Mouse (Mus musculus) neural tube, embryonic 11.5 days (tissue): ENCODE data around the gene Tex36. TPM values are rescaled to one million over a fixed set of nuclear protein-coding genes. Genes with fewer than 3 reads are reported as not detected.

Source experiments
- ATAC-seq: fragments of 200-750 bp; cut with Nextera tagmentation; 2 replicates; pipeline ENCODE4 v1.8.0; 2017; ENCODE audit warnings: moderate number of reproducible peaks, mild to moderate bottlenecking, moderate TSS enrichment, moderate library complexity; ENCODE audit not compliant: insufficient read depth, low FRiP score, low TSS enrichment
- DNase-seq: peaks from one replicate; pipeline ENCODE4 v3.0.0-alpha.2; 2015; ENCODE audit warnings: low spot score
- H3K27ac ChIP-seq: fragments of 300-500 bp; sonication (generic); 2 replicates; pipeline ENCODE4 v1.5.1; 2014; ENCODE audit warnings: low read depth, mild to moderate bottlenecking, low read length
- H3K27me3 ChIP-seq: fragments of 300-500 bp; sonication (generic); 2 replicates; pipeline ENCODE4 v1.6.1; 2014; ENCODE audit warnings: mild to moderate bottlenecking, low read length, mixed read lengths; ENCODE audit not compliant: control insufficient read depth, insufficient read depth
- H3K36me3 ChIP-seq: fragments of 300-500 bp; sonication (generic); 2 replicates; pipeline ENCODE4 v1.6.1; 2014; ENCODE audit warnings: mild to moderate bottlenecking, low read length, moderate library complexity, mixed read lengths; ENCODE audit not compliant: control insufficient read depth, insufficient read depth
- H3K4me1 ChIP-seq: fragments of 300-500 bp; sonication (generic); 2 replicates; pipeline ENCODE4 v1.6.1; 2014; ENCODE audit warnings: low read length, mixed read lengths; ENCODE audit not compliant: control insufficient read depth, insufficient read depth
- H3K4me2 ChIP-seq: fragments of 300-500 bp; sonication (generic); 2 replicates; pipeline ENCODE4 v1.6.1; 2014; ENCODE audit warnings: low read depth, mild to moderate bottlenecking, moderate library complexity
- H3K4me3 ChIP-seq: fragments of 300-500 bp; sonication (generic); 2 replicates; pipeline ENCODE4 v1.5.1; 2014; ENCODE audit warnings: low read depth, low read length
- H3K9ac ChIP-seq: fragments of 300-500 bp; sonication (generic); 2 replicates; pipeline ENCODE4 v1.6.1; 2014; ENCODE audit warnings: mild to moderate bottlenecking, low read length
- H3K9me3 ChIP-seq: fragments of 300-500 bp; sonication (generic); 2 replicates; pipeline ENCODE4 v1.6.1; 2016; ENCODE audit warnings: low read length; ENCODE audit not compliant: control insufficient read depth
- WGBS: fragments of 180-500 bp; shearing (Covaris S2); extraction: QIAGEN DNeasy Blood & Tissue Kit; methylation state at CpG from one replicate; pipeline ENCODE4 v1.1.7; 2014; 5-methylcytosine and 5-hydroxymethylcytosine counted together
- polyA plus RNA-seq: library from polyadenylated mRNA; unstranded; fragments of >200 nt; fragmentation: Nextera tagmentation; extraction: Ambion mirVana; gene quantifications from 2 replicates; pipeline ENCODE4 v1.2.1, GENCODE M21; 2014

Gene Tex36
- polyA plus RNA-seq, 1 experiment from 2014 or later: not detected

DNA sequence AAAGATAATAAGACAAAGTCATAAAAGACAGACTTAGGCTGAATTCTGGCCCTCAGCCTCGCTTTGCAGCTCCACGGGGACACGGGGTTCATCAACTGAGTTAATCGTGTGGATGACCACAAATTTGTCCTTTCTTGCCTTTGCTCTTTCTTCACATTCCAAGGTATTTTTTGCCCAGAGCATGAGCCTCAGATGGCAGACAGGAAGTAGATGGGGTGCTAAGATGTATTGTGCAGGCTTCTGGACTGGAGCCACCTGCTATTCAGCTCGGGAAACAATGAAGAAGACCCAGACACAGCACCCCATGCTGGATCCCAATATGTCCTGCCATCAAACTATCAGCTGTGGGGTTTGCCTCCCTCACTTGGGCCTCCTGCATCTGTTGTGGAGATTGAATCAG is 5.4 kb upstream of the Tex36 start:
- Histone ChIP-seq H3K9ac (no peak overlapping the region), H3K9me3 (no peaks in the 10 kb centered on the region), H3K36me3 (no peaks in the 10 kb centered on the region), H3K4me2 (no peak overlapping the region), H3K4me3 (no peak overlapping the region), H3K4me1 (no peaks in the 10 kb centered on the region), H3K27me3 (no peaks in the 10 kb centered on the region), H3K27ac (no peak overlapping the region)
- WGBS: 88% methylated on average over 5 of the region's 5 CpGs
- DNase-seq: no peak
- no peak for ATAC-seq

DNA sequence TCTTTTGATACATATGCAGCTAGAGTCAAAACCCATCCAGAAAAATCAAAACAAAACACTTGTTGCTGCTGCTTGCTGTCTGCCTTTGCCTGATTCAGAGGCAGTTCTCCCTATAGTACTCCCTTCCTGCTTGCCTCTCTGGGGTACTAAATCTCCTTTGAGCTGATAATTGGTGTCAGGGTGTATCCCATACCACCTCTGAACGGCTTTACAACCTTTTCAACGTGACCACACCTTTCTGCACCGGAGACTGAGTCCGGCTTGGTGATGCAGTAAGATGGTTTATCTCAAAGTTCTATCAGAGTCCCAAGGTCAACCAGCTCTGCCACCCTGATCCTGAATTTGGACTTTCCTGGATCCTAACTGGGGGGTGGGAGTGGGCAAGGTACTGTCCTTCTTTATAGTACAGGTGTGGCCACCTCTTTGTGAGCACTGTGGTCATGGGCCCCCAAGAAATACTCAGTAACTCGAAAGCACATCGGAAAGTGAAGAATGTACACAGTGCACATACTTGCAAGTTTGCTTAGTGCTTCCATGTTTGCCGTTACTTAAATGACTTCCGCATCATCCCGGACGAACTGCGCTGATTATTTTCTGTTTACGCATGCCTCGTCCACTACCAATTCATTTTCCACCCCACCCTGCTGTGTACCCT is 2.6 kb upstream of the Tex36 start:
- H3K9ac ChIP-seq: no peak overlapping the region
- H3K9me3 ChIP-seq: no peaks in the 10 kb centered on the region
- no peaks in the 10 kb centered on the region for H3K4me1 ChIP-seq
- ATAC-seq (no peak), DNase-seq (no peak)
- no peak overlapping the region for H3K27ac ChIP-seq
- no peak overlapping the region for H3K4me3 ChIP-seq
- H3K4me2 ChIP-seq: no peak overlapping the region
- H3K36me3 ChIP-seq: no peaks in the 10 kb centered on the region
- 59% methylated on average over 13 of the region's 13 CpGs for WGBS
- H3K27me3 ChIP-seq: no peaks in the 10 kb centered on the region

DNA sequence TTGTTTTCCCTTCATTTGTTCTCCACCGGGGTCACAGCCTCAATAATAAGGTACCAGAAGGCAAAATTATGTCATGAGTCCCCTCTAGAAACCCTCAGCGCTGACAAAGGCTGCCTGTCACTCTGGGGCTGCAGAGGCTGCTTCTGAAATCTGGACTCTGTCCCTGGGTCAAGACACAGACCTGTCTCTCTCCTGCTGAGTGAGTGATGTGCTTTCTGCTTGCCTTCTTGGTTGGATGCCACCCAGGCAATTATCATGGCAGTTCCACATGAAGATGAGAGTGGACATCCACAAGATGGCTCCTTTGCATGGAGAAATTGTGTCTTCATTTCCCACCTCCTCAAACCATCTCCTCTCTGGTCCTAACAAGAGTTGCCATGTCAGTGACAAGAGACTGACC is 1.2 kb upstream of the Tex36 start:
- ATAC-seq (no peak), DNase-seq (no peak)
- H3K27me3 ChIP-seq: no peaks in the 10 kb centered on the region
- no peaks in the 10 kb centered on the region for H3K36me3 ChIP-seq
- WGBS: 69% methylated on average over 2 of the region's 2 CpGs
- no peaks in the 10 kb centered on the region for H3K4me1 ChIP-seq
- H3K4me3 ChIP-seq: no peak overlapping the region
- H3K9ac ChIP-seq: no peak overlapping the region
- no peaks in the 10 kb centered on the region for H3K9me3 ChIP-seq
- H3K27ac ChIP-seq: no peak overlapping the region
- no peak overlapping the region for H3K4me2 ChIP-seq

DNA sequence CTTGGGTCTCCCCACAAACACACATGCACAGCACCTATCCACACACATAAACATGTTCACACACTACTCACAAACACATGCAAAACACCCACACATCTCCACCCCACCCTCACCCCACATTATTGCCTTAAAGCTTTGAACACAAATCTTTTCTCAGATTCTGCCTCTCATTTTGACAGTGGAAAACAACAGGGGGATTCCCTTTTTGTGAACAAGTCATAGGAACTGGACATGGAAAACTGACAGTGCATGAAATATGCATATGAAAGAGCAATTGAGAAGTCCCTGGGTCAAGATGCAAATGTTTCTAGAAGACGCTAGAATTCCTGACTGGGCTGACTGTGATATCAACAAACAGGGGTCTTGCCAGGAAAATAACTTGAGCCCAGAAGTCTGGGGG is 1.4 kb downstream of the Tex36 start:
- Histone ChIP-seq H3K27me3 (no peaks in the 10 kb centered on the region), H3K27ac (no peak overlapping the region), H3K36me3 (no peaks in the 10 kb centered on the region), H3K9ac (no peak overlapping the region), H3K4me2 (no peak overlapping the region), H3K9me3 (no peaks in the 10 kb centered on the region), H3K4me1 (no peaks in the 10 kb centered on the region), H3K4me3 (no peak overlapping the region)
- WGBS: 68% methylated on average over 1 of the region's 1 CpGs
- ATAC-seq: no peak
- no peak for DNase-seq

DNA sequence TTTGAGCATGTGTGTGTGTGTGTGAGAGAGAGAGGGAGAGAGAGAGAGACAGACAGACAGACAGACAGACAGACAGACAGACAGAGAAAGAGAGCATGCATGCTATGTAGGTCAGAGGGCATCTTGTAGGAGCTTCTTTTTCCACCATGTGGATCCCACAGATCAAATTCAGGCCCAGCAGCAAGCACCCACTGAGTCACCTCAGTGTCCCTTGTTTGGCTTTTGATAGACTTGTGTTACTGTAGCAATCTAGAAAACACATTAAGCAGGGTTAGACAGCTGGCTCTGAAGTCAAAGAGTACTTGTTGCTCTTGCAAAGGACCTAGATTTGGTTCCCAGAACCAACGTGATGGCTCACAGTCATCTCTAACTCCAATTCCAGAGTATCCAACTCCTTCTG is 10.2 kb downstream of the Tex36 start:
- 82% methylated on average over 1 of the region's 1 CpGs for WGBS
- no peak overlapping the region for H3K27ac ChIP-seq
- H3K36me3 ChIP-seq: no peaks in the 10 kb centered on the region

DNA sequence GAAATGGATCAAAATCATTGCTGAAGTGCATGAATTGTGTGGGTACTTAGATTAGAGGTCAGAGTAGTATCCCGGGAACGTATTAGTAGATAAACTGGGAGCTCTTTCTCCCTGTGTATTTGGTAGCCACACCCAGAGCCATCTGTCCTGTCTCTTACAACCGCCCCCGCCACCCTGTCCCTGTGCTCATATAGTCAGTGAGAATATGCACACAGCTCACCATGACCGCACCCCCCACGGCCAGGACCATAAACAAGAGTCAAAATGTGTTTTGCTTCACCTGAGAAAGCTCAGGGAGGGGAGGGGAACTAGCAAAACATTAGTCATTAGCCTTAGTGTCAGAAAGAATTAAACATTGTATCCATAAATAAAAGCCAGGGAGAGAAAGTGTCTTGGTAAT is 18.7 kb downstream of the Tex36 start:
- H3K9ac ChIP-seq: no peak overlapping the region
- ATAC-seq (no peak), DNase-seq (no peak)
- H3K27me3 ChIP-seq: no peaks in the 10 kb centered on the region
- no peak overlapping the region for H3K4me2 ChIP-seq
- WGBS: 84% methylated on average over 6 of the region's 6 CpGs
- H3K4me3 ChIP-seq: no peak overlapping the region
- no peaks in the 10 kb centered on the region for H3K36me3 ChIP-seq
- H3K9me3 ChIP-seq: no peaks in the 10 kb centered on the region
- no peaks in the 10 kb centered on the region for H3K4me1 ChIP-seq
- no peak overlapping the region for H3K27ac ChIP-seq

More for the DNA sequence above, 10.2 kb downstream of the Tex36 start:
- Histone ChIP-seq H3K9ac (no peak overlapping the region), H3K4me1 (no peaks in the 10 kb centered on the region), H3K9me3 (no peaks in the 10 kb centered on the region), H3K27me3 (no peaks in the 10 kb centered on the region), H3K4me2 (no peak overlapping the region), H3K4me3 (no peak overlapping the region)
- ATAC-seq (no peak), DNase-seq (no peak)

DNA sequence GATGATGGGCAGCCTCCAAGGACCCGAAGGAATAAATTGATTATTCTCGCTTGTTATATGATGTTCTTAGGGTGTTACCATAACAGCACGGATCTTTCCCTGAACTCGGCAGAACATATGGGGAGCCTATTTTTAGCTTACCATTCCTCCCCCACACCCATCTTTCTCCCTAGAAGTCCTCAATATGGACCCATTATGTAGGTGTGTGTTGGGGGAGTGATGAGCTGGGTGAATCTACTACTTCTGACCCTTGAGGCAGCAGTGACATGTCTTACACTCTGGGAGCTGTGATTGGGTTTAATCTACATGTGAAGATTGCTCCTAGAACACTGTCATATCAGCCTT is 21.7 kb downstream of the Tex36 start:
- Histone ChIP-seq H3K27me3 (no peaks in the 10 kb centered on the region), H3K4me3 (no peak overlapping the region), H3K36me3 (no peaks in the 10 kb centered on the region), H3K4me1 (no peaks in the 10 kb centered on the region), H3K4me2 (no peak overlapping the region), H3K9ac (no peak overlapping the region), H3K9me3 (no peaks in the 10 kb centered on the region), H3K27ac (no peak overlapping the region)
- ATAC-seq: no peak
- WGBS: 93% methylated on average over 4 of the region's 4 CpGs
- DNase-seq: no peak

DNA sequence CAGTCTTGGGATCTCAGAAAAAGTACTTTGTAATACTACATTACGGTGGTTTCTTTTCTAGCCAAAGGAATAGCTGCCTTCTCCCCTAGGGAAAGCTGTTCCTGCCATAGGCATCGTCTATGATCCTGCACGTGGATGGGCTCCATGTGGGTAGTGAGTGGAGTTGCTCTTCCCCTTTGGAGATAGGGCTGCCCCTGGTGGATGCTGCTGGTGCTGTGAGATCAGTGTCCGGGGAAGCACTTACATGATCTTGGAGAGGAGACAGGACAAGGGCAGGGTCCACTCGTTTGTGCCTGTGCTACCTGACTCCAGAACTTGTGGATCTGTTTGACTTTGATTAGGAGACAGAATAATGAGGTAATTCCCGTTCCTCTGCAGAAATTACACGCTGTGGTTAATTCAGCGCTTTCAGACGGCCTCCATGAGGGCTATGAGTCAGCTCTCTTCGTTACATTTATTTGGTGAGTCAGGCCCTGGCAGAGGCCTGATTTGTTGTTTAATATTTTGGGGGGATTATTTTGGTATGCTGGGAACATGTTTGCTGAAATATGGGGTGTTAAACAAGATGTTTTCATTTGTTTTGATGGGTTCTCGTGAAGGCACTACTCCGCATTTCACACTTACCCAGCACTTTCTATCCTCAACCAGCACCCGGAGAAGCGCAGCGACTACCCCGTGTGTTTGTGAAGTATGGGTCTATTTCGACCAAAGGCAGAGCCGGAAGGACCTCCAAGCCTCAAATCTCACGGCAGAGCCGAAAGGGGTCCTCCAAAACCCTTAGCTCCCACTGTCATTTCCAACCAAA is 22.3 kb downstream of the Tex36 start:
- DNase-seq (no peak), ATAC-seq (no peak)
- H3K36me3 ChIP-seq: no peaks in the 10 kb centered on the region
- H3K9ac ChIP-seq: no peak overlapping the region
- no peak overlapping the region for H3K4me3 ChIP-seq
- H3K27me3 ChIP-seq: no peaks in the 10 kb centered on the region
- WGBS: 83% methylated on average over 20 of the region's 20 CpGs
- H3K9me3 ChIP-seq: no peaks in the 10 kb centered on the region
- no peaks in the 10 kb centered on the region for H3K4me1 ChIP-seq
- H3K27ac ChIP-seq: no peak overlapping the region
- H3K4me2 ChIP-seq: no peak overlapping the region

DNA sequence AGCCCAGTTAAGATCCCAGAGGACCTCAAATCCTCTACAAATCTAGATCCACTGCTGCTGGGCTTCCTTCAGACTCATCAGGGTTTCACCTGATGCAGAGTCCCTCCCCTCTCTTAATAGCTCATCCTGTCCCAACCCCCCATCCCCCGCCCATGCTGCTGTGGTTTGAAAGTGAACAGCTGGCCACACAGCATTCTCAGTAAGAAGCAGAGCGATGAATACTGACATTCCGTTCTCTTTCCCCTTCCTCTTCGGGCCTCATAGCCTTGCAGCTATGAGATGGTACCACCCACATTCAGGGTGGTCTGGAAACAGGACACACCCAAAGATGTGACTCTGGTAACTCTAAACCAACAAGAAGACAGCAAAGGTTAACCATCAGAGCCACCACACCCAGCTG is 25.1 kb downstream of the Tex36 start:
- Histone ChIP-seq H3K4me2 (no peak overlapping the region), H3K27me3 (no peaks in the 10 kb centered on the region), H3K4me3 (no peak overlapping the region), H3K36me3 (no peaks in the 10 kb centered on the region), H3K9ac (no peak overlapping the region), H3K27ac (no peak overlapping the region), H3K9me3 (no peaks in the 10 kb centered on the region), H3K4me1 (no peaks in the 10 kb centered on the region)
- WGBS: 35% methylated on average over 4 of the region's 4 CpGs
- ATAC-seq (no peak), DNase-seq (no peak)
